Mouse (Mus musculus) liver, adult (tissue): ENCODE data around the gene Baz1a.

Experiments
- GATA4 ChIP-seq: IDR thresholded peaks from 2 replicates; pipeline ENCODE4 v1.6.1; 2014; ENCODE audit warnings: mild to moderate bottlenecking, low read length; ENCODE audit not compliant: insufficient replicate concordance

Baz1a gene

GRCm38 (mm10) chr12:54993246-54994067 is 20.7 kb downstream of the Baz1a start:
- TF ChIP-seq GATA4, result no peak

GRCm38 (mm10) chr12:54992814-54993213 is 21.3 kb downstream of the Baz1a start:
- TF ChIP-seq GATA4, result no peak

- TF ChIP-seq GATA4, result no peak
These were observed 25.8 kb downstream of the Baz1a start for GRCm38 (mm10) chr12:54988323-54988850.

- TF ChIP-seq GATA4, result no peak
These were observed 27.0 kb downstream of the Baz1a start for GRCm38 (mm10) chr12:54987156-54987555.

GRCm38 (mm10) chr12:54986052-54986717 is 28.0 kb downstream of the Baz1a start, which contains the start of gene Gm20403:
TSS of gene Gm20403 (minus strand) at chr12:54986529.
- TF ChIP-seq GATA4, result no peak; the same call in 1 of the 2 replicates

- no peak for TF ChIP-seq GATA4
These were observed 28.7 kb downstream of the Baz1a start for GRCm38 (mm10) chr12:54985257-54986051.

GRCm38 (mm10) chr12:54984701-54985256 is 29.4 kb downstream of the Baz1a start:
- no peak for TF ChIP-seq GATA4

GRCm38 (mm10) chr12:54982935-54983715 is 31.0 kb downstream of the Baz1a start:
- TF ChIP-seq GATA4, result no peak

GRCm38 (mm10) chr12:54981962-54982361 is 32.2 kb downstream of the Baz1a start:
- TF ChIP-seq GATA4, result no peak

- no peak for TF ChIP-seq GATA4
These were observed 33.2 kb downstream of the Baz1a start for GRCm38 (mm10) chr12:54980939-54981338.

- no peak for TF ChIP-seq GATA4
These were observed 33.6 kb downstream of the Baz1a start for GRCm38 (mm10) chr12:54980532-54980931.

- TF ChIP-seq GATA4, result no peak
These were observed 45.1 kb downstream of the Baz1a start for GRCm38 (mm10) chr12:54969033-54969432.

- TF ChIP-seq GATA4, result no peak
These were observed 48.5 kb downstream of the Baz1a start for GRCm38 (mm10) chr12:54965532-54966160.

- no peak for TF ChIP-seq GATA4
These were observed 54.6 kb downstream of the Baz1a start for GRCm38 (mm10) chr12:54959569-54959968.
